Comparison of ENCODE assay signal across 13 mouse cellular contexts in the genomic region with DNA sequence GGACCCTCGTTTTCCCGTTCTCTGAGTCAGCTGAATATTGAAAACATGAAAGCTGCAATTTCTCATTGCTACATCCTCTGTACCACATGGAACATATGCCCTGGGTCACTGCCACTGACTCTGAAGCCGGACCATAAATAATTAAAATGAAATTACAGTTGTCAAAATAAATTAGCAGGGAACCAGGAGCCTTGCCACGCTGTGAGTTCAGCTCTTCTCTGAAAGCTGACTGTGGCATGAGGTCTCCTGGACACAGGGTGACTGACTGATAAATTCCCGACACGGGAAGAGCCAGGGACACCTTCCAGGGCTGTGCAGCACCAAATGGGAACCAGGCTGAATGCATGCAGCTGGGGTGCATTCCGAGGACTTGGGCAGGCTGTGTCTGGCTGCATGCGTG. TPM values are rescaled to one million over a fixed set of nuclear protein-coding genes. Genes with fewer than 3 reads are reported as not detected.
DNase-seq lines count a peak whose midpoint lies in the region; ATAC-seq lines count a peak whose summit lies in the region.
"Had no signal": no experiment of that assay in that cellular context is flagged by ENCODE, and none has a peak within 500 bp of the region (broad histone marks: within the 10 kb centered on the region; RNA-seq: fewer than 3 reads in every experiment).

No protein-coding gene starts in this region.

- H3K4me3 ChIP-seq in hindbrain, embryonic 10.5 days = no peak overlapping the region
- H3K4me3 ChIP-seq in midbrain, embryonic 12.5 days = no peak overlapping the region
- H3K4me3 ChIP-seq: embryonic facial prominence, embryonic 15.5 days; limb, embryonic 15.5 days had no signal

- peaks cover 100% of the 10 kb centered on the region for H3K4me1 ChIP-seq in hindbrain, embryonic 10.5 days (replicated peaks)
- peaks cover 91% of the 10 kb centered on the region for H3K4me1 ChIP-seq in midbrain, embryonic 12.5 days

- WGBS in hindbrain, embryonic 10.5 days = 50% methylated on average over 8 of the region's 8 CpGs
- 50% methylated on average over 8 of the region's 8 CpGs for WGBS in midbrain, embryonic 12.5 days

- ATAC-seq in midbrain, embryonic 12.5 days (ENCODE audit: low FRiP score, low read depth) = no peak

- H3K9me3 ChIP-seq in hindbrain, embryonic 10.5 days = no peaks in the 10 kb centered on the region
- no peaks in the 10 kb centered on the region for H3K9me3 ChIP-seq in midbrain, embryonic 12.5 days
- H3K9me3 ChIP-seq: embryonic facial prominence, embryonic 15.5 days; limb, embryonic 15.5 days had no signal

- no peaks in the 10 kb centered on the region for H3K27me3 ChIP-seq in hindbrain, embryonic 10.5 days (ENCODE audit: insufficient read depth, poor library complexity, severe bottlenecking)
- no peaks in the 10 kb centered on the region for H3K27me3 ChIP-seq in midbrain, embryonic 12.5 days
- H3K27me3 ChIP-seq: embryonic facial prominence, embryonic 15.5 days; limb, embryonic 15.5 days had no signal

- H3K4me2 ChIP-seq in midbrain, embryonic 12.5 days (replicated peaks) = no peak overlapping the region
- H3K4me2 ChIP-seq: embryonic facial prominence, embryonic 15.5 days; limb, embryonic 15.5 days had no signal

- peak overlapping the region; percentile 34; the same call in 1 of the 2 replicates for H3K9ac ChIP-seq in midbrain, embryonic 12.5 days (replicated peaks)
- H3K9ac ChIP-seq: embryonic facial prominence, embryonic 15.5 days; limb, embryonic 15.5 days had no signal

- H3K36me3 ChIP-seq in hindbrain, embryonic 10.5 days = no peaks in the 10 kb centered on the region
- H3K36me3 ChIP-seq in midbrain, embryonic 12.5 days = no peaks in the 10 kb centered on the region
- H3K36me3 ChIP-seq: embryonic facial prominence, embryonic 15.5 days; limb, embryonic 15.5 days had no signal

- peak; percentile 89 for DNase-seq in MN1 (ENCODE audit: low spot score)
- DNase-seq in Muller cell, postnatal 12 days (ENCODE audit: inconsistent ontology term) = peak; percentile 11
- DNase-seq in hindbrain, embryonic 10.5 days (ENCODE audit: low spot score) = peak; percentile 15
- DNase-seq in right cerebral cortex, postnatal 4 days = no peak
- DNase-seq in gastrocnemius, adult 18-20 months (ENCODE audit: low spot score) = no peak
- no peak for DNase-seq in thymus, postnatal 0 days (ENCODE audit: low spot score)
- DNase-seq: gastrocnemius, postnatal 10 days; heart, postnatal 36 days; lung, postnatal 14 days; thymus, adult 18-20 months had no signal

- H3K27ac ChIP-seq in hindbrain, embryonic 10.5 days = peak overlapping the region; percentile 92
- H3K27ac ChIP-seq in midbrain, embryonic 12.5 days (replicated peaks) = peak overlapping the region; percentile 89
- H3K27ac ChIP-seq: embryonic facial prominence, embryonic 15.5 days; limb, embryonic 15.5 days had no signal

RNA-seq across cellular contexts. Expression of gene Tspan18, which starts 48.5 kb away (rescaled TPM):
- 48.6 and 55.1 TPM in 2 replicates for polyA plus RNA-seq in hindbrain, embryonic 10.5 days (2016; fragmentation: Nextera tagmentation; extraction: Ambion mirVana)
- polyA plus RNA-seq in midbrain, embryonic 12.5 days (2016; fragmentation: Nextera tagmentation; extraction: Ambion mirVana) = 24.6 and 34.1 TPM in 2 replicates
- total RNA-seq in gastrocnemius, adult 18-20 months (2021) = 1 to 10 TPM; 1.1 to 1.6 TPM
- 4.9 and 5.6 TPM in 2 replicates for polyA plus RNA-seq in thymus, postnatal 0 days (2015; fragmentation: Nextera tagmentation; extraction: Ambion mirVana)

Comparison
In these comparisons a context has a peak if more than half of its experiments do, and no peak if none do; other contexts are left out.
1. DNase-seq: peak in MN1 (single experiment), Muller cell, postnatal 12 days (single experiment) and hindbrain, embryonic 10.5 days (single experiment); none in right cerebral cortex, postnatal 4 days (single experiment), gastrocnemius, adult 18-20 months (single experiment) and thymus, postnatal 0 days (single experiment).